8 mouse cellular contexts compared by ENCODE assay signal in the genomic region with DNA sequence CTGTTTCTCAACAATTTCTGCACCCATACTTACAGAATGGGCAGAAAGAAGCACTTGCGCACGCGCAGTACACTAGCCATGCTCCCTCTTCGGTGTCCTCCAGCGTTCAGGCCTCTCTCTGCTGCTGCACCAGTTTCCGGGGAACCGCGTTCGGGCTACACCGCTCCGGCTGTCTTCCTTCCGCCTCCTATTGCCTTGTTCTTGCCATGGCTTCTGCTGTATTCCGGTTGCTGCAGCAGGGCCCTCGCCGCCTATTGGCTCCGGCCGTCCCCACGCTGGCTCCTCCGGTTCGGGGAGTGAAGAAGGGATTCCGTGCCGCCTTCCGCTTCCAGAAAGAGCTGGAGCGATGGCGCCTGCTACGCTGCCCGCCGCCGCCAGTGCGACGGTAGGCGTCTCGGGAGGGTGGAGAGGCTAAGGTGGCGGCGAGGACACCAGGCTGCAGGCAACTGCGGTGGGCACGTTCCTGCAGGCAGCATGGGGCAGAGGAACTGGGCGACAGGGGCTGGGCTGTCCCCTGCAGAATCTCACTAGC. TPM values are rescaled to one million over a fixed set of nuclear protein-coding genes. Genes with fewer than 3 reads are reported as not detected.
A peak's percentile ranks its signal among the peaks of the same experiment; 100 is the strongest.
DNase-seq lines count a peak whose midpoint lies in the region; ATAC-seq lines count a peak whose summit lies in the region.

A gene (plus strand): TSS at position 92 of the 532 bp plus-strand sequence.
A gene (minus strand): TSS at position 217 of the 532 bp plus-strand sequence.

- peak; percentile 98 for DNase-seq in Muller cell, postnatal 12 days (ENCODE audit: inconsistent ontology term)
- peak; percentile 96 for DNase-seq in cerebellum, adult 9-11 months
- DNase-seq in frontal cortex, adult 2 months (ENCODE audit: extremely low spot score in 1 of 2, low spot score in 1 of 2), result peak; percentile 94 to 100
- DNase-seq in hindbrain, embryonic 11.5 days (ENCODE audit: low spot score), result peak; percentile 99
- peak; percentile 100 for DNase-seq in layer of hippocampus, postnatal 10 days (ENCODE audit: low spot score in 2 of 2)
- peak; percentile 98 for DNase-seq in lung, postnatal 10 days
- DNase-seq in ovary, postnatal 36 days (ENCODE audit: low spot score), result peak; percentile 98
- DNase-seq in thymus, postnatal 25 days, result peak; percentile 98

- no peaks in the 10 kb centered on the region for H3K9me3 ChIP-seq in hindbrain, embryonic 11.5 days (ENCODE audit: control insufficient read depth, low read length)

- H3K27me3 ChIP-seq in hindbrain, embryonic 11.5 days (ENCODE audit: control insufficient read depth, insufficient read depth, low read length), result no peaks in the 10 kb centered on the region

- H3K4me1 ChIP-seq in hindbrain, embryonic 11.5 days (replicated peaks; ENCODE audit: control insufficient read depth, insufficient read depth, low read length), result no peaks in the 10 kb centered on the region

- 0% methylated on average over 38 of the region's 38 CpGs for WGBS in hindbrain, embryonic 11.5 days

- H3K27ac ChIP-seq in hindbrain, embryonic 11.5 days (ENCODE audit: low read depth, low read length), result peak within 1 kb of the TSS; percentile 85

- peak within 1 kb of the TSS; percentile 90 for H3K9ac ChIP-seq in hindbrain, embryonic 11.5 days (ENCODE audit: low read depth, low read length)

- H3K4me3 ChIP-seq in hindbrain, embryonic 11.5 days (ENCODE audit: low read depth, low read length), result peak within 1 kb of the TSS; percentile 75

- peaks cover 4% of the 10 kb centered on the region; the same call in 1 of the 2 replicates for H3K36me3 ChIP-seq in hindbrain, embryonic 11.5 days (ENCODE audit: control insufficient read depth, insufficient read depth, low read length)

- H3K4me2 ChIP-seq in hindbrain, embryonic 11.5 days (replicated peaks; ENCODE audit: low read depth, low read length), result peak within 1 kb of the TSS; percentile 44

- peak; percentile 100 for ATAC-seq in hindbrain, embryonic 11.5 days (ENCODE audit: low FRiP score)

RNA-seq across cellular contexts. Expression of the first gene that starts in this region (rescaled TPM):
- 24.1 and 25.2 TPM in 2 replicates for polyA plus RNA-seq in frontal cortex, adult 2 months (2012; rRNA removed)
- 53.0 and 53.1 TPM in 2 replicates for polyA plus RNA-seq in hindbrain, embryonic 11.5 days (2014; fragmentation: Nextera tagmentation; extraction: Ambion mirVana)
- total RNA-seq in layer of hippocampus, postnatal 10 days (2021), result 10 to 100 TPM; 21.8 to 22.5 TPM

RNA-seq across cellular contexts. Expression of the second gene that starts in this region (rescaled TPM):
- polyA plus RNA-seq in frontal cortex, adult 2 months (2012; rRNA removed), result 26.7 and 34.3 TPM in 2 replicates
- polyA plus RNA-seq in hindbrain, embryonic 11.5 days (2014; fragmentation: Nextera tagmentation; extraction: Ambion mirVana), result 52.1 and 52.6 TPM in 2 replicates
- 10 to 100 TPM; 37.5 to 39.9 TPM for total RNA-seq in layer of hippocampus, postnatal 10 days (2021)

Comparison
In these comparisons a context has a peak if more than half of its experiments do, and no peak if none do; other contexts are left out.
1. Peak in every context shown above with its lines: DNase-seq, ATAC-seq, H3K4me3 ChIP-seq and H3K27ac ChIP-seq.